Mouse (Mus musculus): ENCODE measurements around the gene Abhd12.
A peak's percentile ranks its signal among the peaks of the same experiment; 100 is the strongest.
"Not testable (repeated sequence)": the region's sequence is repeated elsewhere in the genome, so short reads cannot be mapped to it uniquely, and the experiment has no call there.

Gene Abhd12

GRCm38 (mm10) chr2:150904272-150904935 lies at the start of gene Abhd12:
Gene Abhd12, minus strand, starts transcription at chr2:150904741.
- DNase-seq (ENCODE audit: inconsistent age in 2 of 2, low spot score in 1 of 2): peak; percentile 99

- no peak for DNase-seq (ENCODE audit: inconsistent age in 2 of 2, low spot score in 1 of 2)
Observed at GRCm38 (mm10) chr2:150951201-150951600, 46.7 kb upstream of the Abhd12 start.

GRCm38 (mm10) chr2:150950056-150950455 lies 45.5 kb upstream of the Abhd12 start:
- no peak for DNase-seq (ENCODE audit: inconsistent age in 2 of 2, low spot score in 1 of 2)

- no peak for DNase-seq (ENCODE audit: inconsistent age in 2 of 2, low spot score in 1 of 2)
Observed at GRCm38 (mm10) chr2:150949652-150950051, 45.1 kb upstream of the Abhd12 start.

- DNase-seq (ENCODE audit: inconsistent age in 2 of 2, low spot score in 1 of 2): peak in 1 of 2 experiments; percentile 47
Observed at GRCm38 (mm10) chr2:150948786-150949185, 44.2 kb upstream of the Abhd12 start.

GRCm38 (mm10) chr2:150947880-150948611 lies 43.5 kb upstream of the Abhd12 start:
- DNase-seq (ENCODE audit: inconsistent age in 2 of 2, low spot score in 1 of 2): not testable (repeated sequence)

GRCm38 (mm10) chr2:150947341-150947740 lies 42.8 kb upstream of the Abhd12 start:
- DNase-seq (ENCODE audit: inconsistent age in 2 of 2, low spot score in 1 of 2): peak; percentile 31 to 63

- DNase-seq (ENCODE audit: inconsistent age in 2 of 2, low spot score in 1 of 2): no peak
Observed at GRCm38 (mm10) chr2:150944017-150944416, 39.5 kb upstream of the Abhd12 start.

GRCm38 (mm10) chr2:150934659-150935058 lies 30.1 kb upstream of the Abhd12 start:
- DNase-seq (ENCODE audit: inconsistent age in 2 of 2, low spot score in 1 of 2): no peak

- no peak for DNase-seq (ENCODE audit: inconsistent age in 2 of 2, low spot score in 1 of 2)
Observed at GRCm38 (mm10) chr2:150933482-150933881, 28.9 kb upstream of the Abhd12 start.

- no peak for DNase-seq (ENCODE audit: inconsistent age in 2 of 2, low spot score in 1 of 2)
Observed at GRCm38 (mm10) chr2:150930806-150931205, 26.3 kb upstream of the Abhd12 start.

GRCm38 (mm10) chr2:150929156-150929555 lies 24.6 kb upstream of the Abhd12 start:
- no peak for DNase-seq (ENCODE audit: inconsistent age in 2 of 2, low spot score in 1 of 2)

- peak; percentile 37 to 80 for DNase-seq (ENCODE audit: inconsistent age in 2 of 2, low spot score in 1 of 2)
Observed at GRCm38 (mm10) chr2:150927038-150927720, 22.6 kb upstream of the Abhd12 start.

GRCm38 (mm10) chr2:150923505-150923904 lies 19.0 kb upstream of the Abhd12 start:
- DNase-seq (ENCODE audit: inconsistent age in 2 of 2, low spot score in 1 of 2): no peak

- no peak for DNase-seq (ENCODE audit: inconsistent age in 2 of 2, low spot score in 1 of 2)
Observed at GRCm38 (mm10) chr2:150923026-150923425, 18.5 kb upstream of the Abhd12 start.

GRCm38 (mm10) chr2:150922165-150922564 lies 17.6 kb upstream of the Abhd12 start:
- DNase-seq (ENCODE audit: inconsistent age in 2 of 2, low spot score in 1 of 2): no peak

GRCm38 (mm10) chr2:150921697-150922096 lies 17.2 kb upstream of the Abhd12 start:
- DNase-seq (ENCODE audit: inconsistent age in 2 of 2, low spot score in 1 of 2): peak in 1 of 2 experiments; percentile 52

- DNase-seq (ENCODE audit: inconsistent age in 2 of 2, low spot score in 1 of 2): no peak
Observed at GRCm38 (mm10) chr2:150920543-150920942, 16.0 kb upstream of the Abhd12 start.

GRCm38 (mm10) chr2:150918720-150919119 lies 14.2 kb upstream of the Abhd12 start:
- DNase-seq (ENCODE audit: inconsistent age in 2 of 2, low spot score in 1 of 2): no peak

GRCm38 (mm10) chr2:150915786-150916185 lies 11.2 kb upstream of the Abhd12 start:
- no peak for DNase-seq (ENCODE audit: inconsistent age in 2 of 2, low spot score in 1 of 2)

- peak in 1 of 2 experiments; percentile 37 for DNase-seq (ENCODE audit: inconsistent age in 2 of 2, low spot score in 1 of 2)
Observed at GRCm38 (mm10) chr2:150914781-150915515, 10.4 kb upstream of the Abhd12 start.

Measured in adrenal gland, adult (tissue).